Mouse (Mus musculus) C2C12 (cell line): ENCODE measurements around the gene Ciao2a. TPM values are rescaled to one million over a fixed set of nuclear protein-coding genes. Genes with fewer than 3 reads are reported as not detected.

Source experiments
- H3K27me3 ChIP-seq: one replicate; pipeline ENCODE4 v1.6.1; 2011; ENCODE audit not compliant: control insufficient read depth, insufficient read depth, insufficient read length
- H3K36me3 ChIP-seq: one replicate; pipeline ENCODE4 v1.6.1; 2011; ENCODE audit not compliant: control insufficient read depth, insufficient read depth
- H3K4me3 ChIP-seq: one replicate; pipeline ENCODE4 v1.5.1; 2011; ENCODE audit warnings: mild to moderate bottlenecking, control low read depth; ENCODE audit not compliant: poor library complexity, insufficient read depth, severe bottlenecking
- H3K79me2 ChIP-seq: one replicate; pipeline ENCODE4 v1.6.1; 2011; ENCODE audit not compliant: control insufficient read depth, insufficient read depth
- H3K79me3 ChIP-seq: one replicate; pipeline ENCODE4 v1.6.1; 2011; ENCODE audit warnings: low read depth, control low read depth
- H3ac ChIP-seq: one replicate; pipeline ENCODE3; 2011; ENCODE audit warnings: low read depth; ENCODE audit not compliant: control insufficient read depth, insufficient read length
- CEBPB ChIP-seq: IDR thresholded peaks from one replicate; pipeline ENCODE4 v1.6.1; 2011; ENCODE audit warnings: low read depth, mild to moderate bottlenecking, control low read depth, moderate library complexity
- CTCF ChIP-seq: IDR thresholded peaks from one replicate; pipeline ENCODE4 v1.5.1; 2011; ENCODE audit not compliant: control insufficient read depth, insufficient read depth, insufficient read length
- FOSL1 ChIP-seq: IDR thresholded peaks from one replicate; pipeline ENCODE4 v1.8.0; 2011; ENCODE audit warnings: mild to moderate bottlenecking, low read length; ENCODE audit not compliant: poor library complexity, insufficient read depth, severe bottlenecking
- MAX ChIP-seq: IDR thresholded peaks from one replicate; pipeline ENCODE4 v1.6.1; 2011; ENCODE audit warnings: mild to moderate bottlenecking, control low read depth
- MYOD1 ChIP-seq: IDR thresholded peaks from one replicate; pipeline ENCODE4 v1.6.1; 2011; ENCODE audit warnings: low read depth; ENCODE audit not compliant: control insufficient read depth, insufficient read length
- MYOG ChIP-seq: IDR thresholded peaks from one replicate; pipeline ENCODE4 v1.6.1; 2011; ENCODE audit not compliant: control insufficient read depth, insufficient read length; ENCODE audit errors: extremely low read depth
- USF1 ChIP-seq: IDR thresholded peaks from one replicate; pipeline ENCODE4 v1.6.1; 2011; ENCODE audit warnings: low read depth, mild to moderate bottlenecking, control low read depth, moderate library complexity
- polyA plus RNA-seq: library from polyadenylated mRNA; unstranded; fragments of >200 nt; fragmentation: generic; extraction: Trizol; gene quantifications from one replicate; pipeline ENCODE4 v1.2.1, GENCODE M21; 2012; ENCODE audit warnings: missing spikeins

Gene Ciao2a
- polyA plus RNA-seq, 1 experiment = 39.7 TPM

GRCm38 (mm10) chr9:66146141-66146540 lies 19.7 kb downstream of the Ciao2a start:
- no peaks in the 10 kb centered on the region for H3K79me3 ChIP-seq
- H3K79me2 ChIP-seq = no peaks in the 10 kb centered on the region
- TF ChIP-seq MYOG (no peak), CTCF (no peak), MAX (no peak), MYOD1 (no peak), CEBPB (no peak), USF1 (no peak), FOSL1 (no peak)
- no peak overlapping the region for H3ac ChIP-seq
- no peak overlapping the region for H3K4me3 ChIP-seq
- no peaks in the 10 kb centered on the region for H3K27me3 ChIP-seq
- H3K36me3 ChIP-seq = no peaks in the 10 kb centered on the region

- Histone ChIP-seq H3K36me3 (no peaks in the 10 kb centered on the region), H3K4me3 (no peak overlapping the region), H3K27me3 (no peaks in the 10 kb centered on the region), H3ac (no peak overlapping the region), H3K79me2 (no peaks in the 10 kb centered on the region), H3K79me3 (no peaks in the 10 kb centered on the region)
- no peak for TF ChIP-seq MYOG
Observed at GRCm38 (mm10) chr9:66152011-66152410, 25.6 kb downstream of the Ciao2a start.

- H3K36me3 ChIP-seq = no peaks in the 10 kb centered on the region
- no peak overlapping the region for H3ac ChIP-seq
- no peaks in the 10 kb centered on the region for H3K79me2 ChIP-seq
- H3K79me3 ChIP-seq = no peaks in the 10 kb centered on the region
- no peaks in the 10 kb centered on the region for H3K27me3 ChIP-seq
- TF ChIP-seq CEBPB (no peak), CTCF (no peak), MYOD1 (no peak), MAX (no peak), FOSL1 (no peak), MYOG (no peak), USF1 (no peak)
- H3K4me3 ChIP-seq = no peak overlapping the region
Observed at GRCm38 (mm10) chr9:66153594-66153993, 27.2 kb downstream of the Ciao2a start.

GRCm38 (mm10) chr9:66154013-66154412 lies 27.6 kb downstream of the Ciao2a start:
- Histone ChIP-seq H3K27me3 (no peaks in the 10 kb centered on the region), H3K36me3 (no peaks in the 10 kb centered on the region), H3K79me2 (no peaks in the 10 kb centered on the region), H3K4me3 (no peak overlapping the region), H3K79me3 (no peaks in the 10 kb centered on the region), H3ac (no peak overlapping the region)
- TF ChIP-seq USF1 (no peak), MYOD1 (no peak), MYOG (no peak), CTCF (no peak), FOSL1 (no peak), MAX (no peak), CEBPB (no peak)

- H3K79me2 ChIP-seq = no peaks in the 10 kb centered on the region
- no peak overlapping the region for H3K4me3 ChIP-seq
- H3K36me3 ChIP-seq = no peaks in the 10 kb centered on the region
- no peak overlapping the region for H3ac ChIP-seq
- no peaks in the 10 kb centered on the region for H3K79me3 ChIP-seq
- TF ChIP-seq USF1 = no peak
- no peak for TF ChIP-seq FOSL1
- TF ChIP-seq CTCF = no peak
- H3K27me3 ChIP-seq = no peaks in the 10 kb centered on the region
Observed at GRCm38 (mm10) chr9:66155534-66155933, 29.1 kb downstream of the Ciao2a start.

GRCm38 (mm10) chr9:66157958-66158830 lies 31.8 kb downstream of the Ciao2a start, which contains the start of gene Dapk2:
Gene Dapk2, plus strand, starts transcription at chr9:66158223.
- no peaks in the 10 kb centered on the region for H3K36me3 ChIP-seq
- no peaks in the 10 kb centered on the region for H3K27me3 ChIP-seq
- no peak within 1 kb of the TSS for H3K4me3 ChIP-seq
- no peaks in the 10 kb centered on the region for H3K79me2 ChIP-seq
- H3ac ChIP-seq = peak within 1 kb of the TSS; percentile 32
- TF ChIP-seq MYOD1 = no peak
- peak; percentile 78 for TF ChIP-seq CTCF
- H3K79me3 ChIP-seq = no peaks in the 10 kb centered on the region
